ENCODE assay signal across 9 mouse cellular contexts in the genomic region with DNA sequence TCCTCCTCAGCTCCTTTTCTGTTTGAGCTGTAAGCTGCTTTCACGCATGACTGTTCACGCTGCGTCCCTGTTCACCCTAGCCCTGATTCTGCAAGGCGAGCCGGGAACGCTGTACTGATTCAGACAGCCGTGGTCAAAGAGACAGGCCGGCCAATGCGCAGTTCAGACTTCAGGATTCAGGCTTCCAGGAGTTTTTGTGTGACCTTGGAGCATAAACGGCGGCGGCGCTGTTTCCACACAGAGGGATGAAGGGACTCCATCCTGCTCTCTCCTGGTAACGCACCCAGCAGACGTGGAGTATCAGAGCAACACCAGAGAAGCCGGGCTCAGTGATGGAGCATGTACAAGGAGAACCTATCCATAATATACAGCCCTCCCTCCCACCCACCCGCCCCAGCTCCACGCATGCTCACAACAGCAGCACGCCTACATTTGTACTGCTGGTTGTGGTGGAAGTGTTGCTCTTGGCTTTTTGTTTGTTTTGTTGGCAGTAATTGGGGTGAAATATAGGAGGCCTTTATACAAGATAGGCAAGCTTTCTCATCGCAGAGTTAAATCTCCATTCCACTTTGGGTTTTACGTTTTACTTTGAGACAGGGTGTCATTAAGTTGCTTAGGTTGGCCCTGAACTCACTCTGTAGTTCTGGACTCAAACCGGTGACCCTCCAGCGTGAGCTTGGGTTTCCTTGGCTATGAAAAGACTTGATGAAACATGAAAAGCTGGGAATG.
DNase-seq lines count a peak whose midpoint lies in the region; ATAC-seq and TF ChIP-seq lines count a peak whose summit lies in the region.
"Had no signal": no experiment of that assay in that cellular context is flagged by ENCODE, and none has a peak within 500 bp of the region (broad histone marks: within the 10 kb centered on the region; RNA-seq: fewer than 3 reads in every experiment).

No protein-coding gene starts in this region.

- peaks cover 14% of the 10 kb centered on the region for H3K27me3 ChIP-seq in forebrain, embryonic 10.5 days (ENCODE audit: poor library complexity, severe bottlenecking)
- H3K27me3 ChIP-seq in kidney, embryonic 15.5 days, result no peaks in the 10 kb centered on the region
- no peaks in the 10 kb centered on the region for H3K27me3 ChIP-seq in limb, embryonic 10.5 days (ENCODE audit: low read depth, poor library complexity, severe bottlenecking)
- H3K27me3 ChIP-seq: stomach, embryonic 15.5 days had no signal

- peak overlapping the region; percentile 75 for H3K27ac ChIP-seq in forebrain, embryonic 10.5 days
- H3K27ac ChIP-seq in kidney, embryonic 15.5 days, result peak overlapping the region; percentile 84
- H3K27ac ChIP-seq in limb, embryonic 10.5 days, result peak overlapping the region; percentile 34; the same call in 1 of the 2 replicates
- H3K27ac ChIP-seq: stomach, embryonic 15.5 days had no signal

- H3K4me3 ChIP-seq in forebrain, embryonic 10.5 days, result peak overlapping the region; percentile 35
- peak overlapping the region; percentile 21 for H3K4me3 ChIP-seq in kidney, embryonic 15.5 days (replicated peaks)
- no peak overlapping the region for H3K4me3 ChIP-seq in limb, embryonic 10.5 days
- no peak overlapping the region for H3K4me3 ChIP-seq in lung, adult 2 months (replicated peaks; ENCODE audit: extremely low read depth, low read depth, low read length)
- H3K4me3 ChIP-seq: stomach, embryonic 15.5 days had no signal

- H3K9me3 ChIP-seq in forebrain, embryonic 10.5 days, result peaks cover 8% of the 10 kb centered on the region; the same call in 1 of the 2 replicates
- no peaks in the 10 kb centered on the region for H3K9me3 ChIP-seq in kidney, embryonic 15.5 days (replicated peaks)
- no peaks in the 10 kb centered on the region for H3K9me3 ChIP-seq in limb, embryonic 10.5 days (replicated peaks)

- no peak for TF ChIP-seq CTCF in lung, adult 2 months (IDR thresholded peaks at IDR 0.05; ENCODE audit: insufficient read depth, low read length)

- H3K9ac ChIP-seq in kidney, embryonic 15.5 days, result 0 out of 2 replicates have a peak overlapping the region, but pooled peaks have one; percentile 14
- H3K9ac ChIP-seq: stomach, embryonic 15.5 days had no signal

- WGBS in forebrain, embryonic 10.5 days, result 36% methylated on average over 23 of the region's 23 CpGs
- 39% methylated on average over 23 of the region's 23 CpGs for WGBS in kidney, embryonic 15.5 days
- 83% methylated on average over 23 of the region's 23 CpGs for WGBS in limb, embryonic 10.5 days
- WGBS in lung, adult 2 months, result 85% methylated on average over 23 of the region's 23 CpGs

- no peaks in the 10 kb centered on the region for H3K36me3 ChIP-seq in forebrain, embryonic 10.5 days (replicated peaks)
- H3K36me3 ChIP-seq in kidney, embryonic 15.5 days, result no peaks in the 10 kb centered on the region
- no peaks in the 10 kb centered on the region for H3K36me3 ChIP-seq in limb, embryonic 10.5 days
- H3K36me3 ChIP-seq: stomach, embryonic 15.5 days had no signal

- peak overlapping the region; percentile 48 for H3K4me2 ChIP-seq in kidney, embryonic 15.5 days
- H3K4me2 ChIP-seq: stomach, embryonic 15.5 days had no signal

- TF ChIP-seq POLR2A in lung, adult 2 months (IDR thresholded peaks at IDR 0.05; ENCODE audit: borderline replicate concordance, extremely low read depth, low read depth, low read length), result no peak

- ATAC-seq in kidney, embryonic 15.5 days (replicated peaks; ENCODE audit: low FRiP score), result peak; percentile 89

- DNase-seq in gastrocnemius, postnatal 10 days, result peak; percentile 12
- no peak for DNase-seq in gastrocnemius, adult 8-10 months (ENCODE audit: low spot score in 2 of 2)
- DNase-seq in forebrain, embryonic 10.5 days (ENCODE audit: extremely low spot score, low spot score), result peak; percentile 77
- no peak for DNase-seq in limb, embryonic 10.5 days (ENCODE audit: low spot score)
- DNase-seq in heart, postnatal 4 days, result no peak
- no peak for DNase-seq in lung, adult 2 months
- no peak for DNase-seq in ovary, postnatal 36 days (ENCODE audit: low spot score)

- H3K4me1 ChIP-seq in forebrain, embryonic 10.5 days, result peaks cover 18% of the 10 kb centered on the region
- H3K4me1 ChIP-seq in kidney, embryonic 15.5 days, result peaks cover 16% of the 10 kb centered on the region
- peaks cover 6% of the 10 kb centered on the region; the same call in 1 of the 2 replicates for H3K4me1 ChIP-seq in limb, embryonic 10.5 days
- no peaks in the 10 kb centered on the region for H3K4me1 ChIP-seq in lung, adult 2 months (ENCODE audit: control insufficient read depth, insufficient read depth, low read length)
- H3K4me1 ChIP-seq: stomach, embryonic 15.5 days had no signal

Comparison
In these comparisons a context has a peak if more than half of its experiments do, and no peak if none do; other contexts are left out.
1. DNase-seq: peak in gastrocnemius, postnatal 10 days (single experiment) and forebrain, embryonic 10.5 days (single experiment); none in gastrocnemius, adult 8-10 months (0 of 2), limb, embryonic 10.5 days (single experiment), heart, postnatal 4 days (single experiment), lung, adult 2 months (single experiment) and ovary, postnatal 36 days (single experiment).
2. H3K27ac ChIP-seq: peak in every context shown above with its lines; median percentile 84 in kidney, embryonic 15.5 days; 75 in forebrain, embryonic 10.5 days; 34 in limb, embryonic 10.5 days.
3. H3K4me3 ChIP-seq: peak in forebrain, embryonic 10.5 days (single experiment) and kidney, embryonic 15.5 days (single experiment); none in limb, embryonic 10.5 days (single experiment) and lung, adult 2 months (single experiment).